Mouse (Mus musculus) ES-E14 (cell line): ENCODE data around the gene Ppp6r1.

Experiments
- CHD2 ChIP-seq: IDR thresholded peaks from 2 replicates; pipeline ENCODE4 v1.6.1; 2014; ENCODE audit warnings: mild to moderate bottlenecking, low read depth, low read length, inconsistent platforms
- HCFC1 ChIP-seq: IDR thresholded peaks from 2 replicates; pipeline ENCODE4 v1.6.1; 2012; ENCODE audit warnings: low read length, inconsistent platforms, borderline replicate concordance; ENCODE audit not compliant: insufficient read depth
- ZC3H11A ChIP-seq: IDR thresholded peaks from 2 replicates; pipeline ENCODE4 v1.6.1; 2012; ENCODE audit warnings: low read depth, mild to moderate bottlenecking, inconsistent platforms, low read length, borderline replicate concordance

DNA sequence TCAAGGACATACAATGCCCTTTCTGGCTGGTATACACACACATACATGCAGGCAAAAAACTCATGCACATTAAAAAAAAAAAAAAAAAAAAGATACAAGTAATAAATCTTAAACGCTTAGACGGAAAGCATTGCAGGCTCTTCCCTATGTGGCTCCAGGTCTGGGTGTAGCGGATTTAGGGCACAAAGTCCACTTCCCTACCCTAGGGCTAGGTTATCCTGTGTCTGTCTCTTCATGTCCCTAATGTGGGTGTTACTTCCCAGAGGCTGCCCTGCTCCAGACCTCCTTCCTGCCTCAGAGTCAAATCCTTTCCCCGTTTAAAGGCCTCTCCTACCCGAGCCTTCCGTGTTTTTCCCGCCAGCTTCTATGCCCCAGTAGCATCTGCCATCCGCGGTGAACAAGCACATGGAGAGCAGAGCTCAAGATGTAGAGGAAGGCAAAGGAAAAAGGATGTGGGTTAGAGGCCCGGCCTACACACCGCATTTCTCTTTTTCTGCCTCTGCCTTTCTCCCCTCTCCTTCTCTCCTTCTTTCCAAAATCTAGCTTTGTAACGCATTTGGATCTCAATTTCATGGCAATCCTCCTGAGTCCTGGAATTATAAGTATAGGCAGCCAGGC, 15.4 kb upstream of the Ppp6r1 start:
- TF ChIP-seq CHD2 (no peak), ZC3H11A (no peak), HCFC1 (no peak)
